Mouse (Mus musculus) MEL (cell line): ENCODE data around the gene Gtf2h1. TPM values are rescaled to one million over a fixed set of nuclear protein-coding genes. Genes with fewer than 3 reads are reported as not detected.
A peak's percentile ranks its signal among the peaks of the same experiment; 100 is the strongest.

Experiments used
- DNase-seq: peaks from one replicate; pipeline ENCODE4 v3.0.0; 2011; ENCODE audit warnings: low read depth, low spot score
- H3K27ac ChIP-seq: 2 replicates; pipeline ENCODE4 v1.5.1; 2012; ENCODE audit warnings: low read depth, mild to moderate bottlenecking, control low read depth, low read length, moderate library complexity; ENCODE audit not compliant: control insufficient read depth
- H3K27me3 ChIP-seq, 2 experiments: fragments of 150-350 bp in 1 of 2; sonication (generic) in 1 of 2; 2 replicates each; pipeline ENCODE4 v1.6.1; 2012; ENCODE audit warnings: low read length in 2 of 2, mild to moderate bottlenecking in 2 of 2, improper control_type of control experiment in 1 of 2, moderate library complexity in 1 of 2; ENCODE audit not compliant: insufficient read depth in 2 of 2, control insufficient read depth in 1 of 2
- H3K36me3 ChIP-seq, 2 experiments: 2 replicates each; pipeline ENCODE4 v1.6.1; 2012 to 2014; ENCODE audit warnings: low read length in 2 of 2, improper control_type of control experiment in 1 of 2, inconsistent platforms in 1 of 2, mild to moderate bottlenecking in 1 of 2; ENCODE audit not compliant: insufficient read depth in 2 of 2, control insufficient read depth in 1 of 2
- H3K4me1 ChIP-seq, 2 experiments: fragments of 150-350 bp in 1 of 2; sonication (generic) in 1 of 2; 2 replicates each; pipeline ENCODE4 v1.6.1; 2012; ENCODE audit warnings: low read length in 2 of 2, improper control_type of control experiment in 1 of 2, mild to moderate bottlenecking in 1 of 2; ENCODE audit not compliant: insufficient read depth in 2 of 2, control insufficient read depth in 1 of 2
- H3K4me3 ChIP-seq, 2 experiments: fragments of 150-350 bp in 1 of 2; sonication (generic) in 1 of 2; 2 replicates each; pipeline ENCODE4 v1.5.1; 2012; ENCODE audit warnings: low read depth in 2 of 2, low read length in 2 of 2, mild to moderate bottlenecking in 2 of 2, moderate library complexity in 2 of 2, control low read depth in 1 of 2, improper control_type of control experiment in 1 of 2; ENCODE audit not compliant: control insufficient read depth in 1 of 2, insufficient read depth in 1 of 2
- H3K79me2 ChIP-seq: 2 replicates; pipeline ENCODE4 v1.6.1; 2012; ENCODE audit warnings: mild to moderate bottlenecking, low read length, moderate library complexity; ENCODE audit not compliant: control insufficient read depth, poor library complexity, insufficient read depth
- H3K9ac ChIP-seq: 2 replicates; pipeline ENCODE4 v1.6.1; 2012; ENCODE audit warnings: low read depth, mild to moderate bottlenecking, control low read depth, low read length, moderate library complexity; ENCODE audit not compliant: control insufficient read depth, poor library complexity, severe bottlenecking
- H3K9me3 ChIP-seq: fragments of 150-350 bp; sonication (generic); replicated peaks from 2 replicates; pipeline ENCODE4 v1.6.1; 2012; ENCODE audit warnings: mild to moderate bottlenecking, low read length, improper control_type of control experiment, moderate library complexity; ENCODE audit not compliant: insufficient read depth
- CHD2 ChIP-seq: IDR thresholded peaks from 2 replicates; pipeline ENCODE4 v1.6.1; 2011; ENCODE audit warnings: low read length, improper control_type of control experiment
- ELF1 ChIP-seq: IDR thresholded peaks from 2 replicates; pipeline ENCODE4 v1.6.1; 2014; ENCODE audit warnings: low read depth, mild to moderate bottlenecking, inconsistent platforms, low read length, improper control_type of control experiment, moderate library complexity
- GATA1 ChIP-seq: IDR thresholded peaks from 2 replicates; pipeline ENCODE4 v1.6.1; 2011; ENCODE audit warnings: low read depth, low read length, improper control_type of control experiment
- JUND ChIP-seq: IDR thresholded peaks from 2 replicates; pipeline ENCODE4 v1.6.1; 2011; ENCODE audit warnings: low read depth, mild to moderate bottlenecking, improper control_type of control experiment, low read length
- MAFK ChIP-seq: IDR thresholded peaks from 2 replicates; pipeline ENCODE4 v1.6.1; 2011; ENCODE audit warnings: low read depth, mild to moderate bottlenecking, low read length, improper control_type of control experiment, borderline replicate concordance
- MYB ChIP-seq: IDR thresholded peaks from 2 replicates; pipeline ENCODE4 v1.6.1; 2011; ENCODE audit warnings: mild to moderate bottlenecking, low read depth, low read length, improper control_type of control experiment
- NELFE ChIP-seq: IDR thresholded peaks from 2 replicates; pipeline ENCODE4 v1.6.1; 2011; ENCODE audit warnings: low read depth, low read length, improper control_type of control experiment
- NRF1 ChIP-seq: IDR thresholded peaks from 2 replicates; pipeline ENCODE4 v1.6.1; 2014; ENCODE audit warnings: low read depth, mild to moderate bottlenecking, inconsistent platforms, low read length, improper control_type of control experiment, moderate library complexity; ENCODE audit not compliant: poor library complexity, insufficient read depth, severe bottlenecking
- POLR2AphosphoS2 ChIP-seq: IDR thresholded peaks from 2 replicates; pipeline ENCODE4 v1.6.1; 2011; ENCODE audit warnings: low read length, improper control_type of control experiment
- RAD21 ChIP-seq: IDR thresholded peaks from 2 replicates; pipeline ENCODE4 v1.6.1; 2011; ENCODE audit warnings: mild to moderate bottlenecking, low read depth, low read length, improper control_type of control experiment
- TAL1 ChIP-seq: IDR thresholded peaks from 2 replicates; pipeline ENCODE4 v1.6.1; 2012; ENCODE audit warnings: mild to moderate bottlenecking, inconsistent platforms, low read length, moderate library complexity, mixed read lengths
- TBP ChIP-seq: IDR thresholded peaks from 2 replicates; pipeline ENCODE4 v1.8.0; 2011; ENCODE audit warnings: low read depth, low read length, improper control_type of control experiment
- TCF12 ChIP-seq: IDR thresholded peaks from 2 replicates; pipeline ENCODE4 v1.6.1; 2014; ENCODE audit warnings: low read depth, mild to moderate bottlenecking, inconsistent platforms, low read length, improper control_type of control experiment, moderate library complexity
- UBTF ChIP-seq: IDR thresholded peaks from 2 replicates; pipeline ENCODE4 v1.6.1; 2012; ENCODE audit warnings: low read depth, mild to moderate bottlenecking, inconsistent platforms, low read length, improper control_type of control experiment, moderate library complexity, borderline replicate concordance; ENCODE audit not compliant: insufficient read depth
- USF1 ChIP-seq: IDR thresholded peaks from 2 replicates; pipeline ENCODE4 v1.6.1; 2014; ENCODE audit warnings: low read depth, mild to moderate bottlenecking, inconsistent platforms, low read length, improper control_type of control experiment, moderate library complexity
- ZC3H11A ChIP-seq: IDR thresholded peaks from 2 replicates; pipeline ENCODE4 v1.6.1; 2012; ENCODE audit warnings: low read depth, mild to moderate bottlenecking, inconsistent platforms, low read length, improper control_type of control experiment
- ZKSCAN1 ChIP-seq: IDR thresholded peaks from 2 replicates; pipeline ENCODE4 v1.6.1; 2012; ENCODE audit warnings: low read depth, mild to moderate bottlenecking, inconsistent platforms, low read length, improper control_type of control experiment, moderate library complexity
- polyA plus RNA-seq, 2 experiments: library from polyadenylated mRNA; stranded (reverse) in 1 of 2; unstranded in 1 of 2; fragments of >175 nt in 1 of 2; fragments of >200 nt in 1 of 2; gene quantifications; 2 replicates each; pipeline versions ENCODE4 v1.2.1 to v1.2.4; 2012; ENCODE audit warnings: low replicate concordance in 2 of 2, low read depth in 1 of 2; ENCODE audit not compliant: insufficient read length in 2 of 2, insufficient read depth in 1 of 2, missing spikeins in 1 of 2
- total RNA-seq: library from RNA; depleted of rRNA; stranded (reverse); fragments of 300-350 nt; gene quantifications from 2 replicates; pipeline ENCODE4 v1.2.3, GENCODE M21; 2012

Gtf2h1 gene
- total and polyA plus RNA-seq, 3 experiments, result 105 to 142 TPM; not detected in 1

GRCm38 (mm10) chr7:46840326-46840725, 44.4 kb downstream of the Gtf2h1 start:
- TF ChIP-seq MYB (no peak), NRF1 (0 out of 2 replicates have a peak, but pooled peaks have one; percentile 28), GATA1 (0 out of 2 replicates have a peak, but pooled peaks have one; percentile 57)
- TF ChIP-seq, all 39 proteins: peak for 2
- H3K9ac ChIP-seq, result no peak overlapping the region
- H3K36me3 ChIP-seq, result peaks cover 0 to 14% of the 10 kb centered on the region in 2 experiments; a peak in 2 of 4 replicates
- H3K4me3 ChIP-seq, result no peak overlapping the region
- H3K27ac ChIP-seq, result no peak overlapping the region
- H3K79me2 ChIP-seq, result peaks cover under 1% of the 10 kb centered on the region; the same call in 1 of the 2 replicates
- no peaks in the 10 kb centered on the region for H3K9me3 ChIP-seq
- DNase-seq, result no peak
- peaks cover 13 to 20% of the 10 kb centered on the region in 2 experiments for H3K4me1 ChIP-seq
- no peaks in the 10 kb centered on the region for H3K27me3 ChIP-seq

- Histone ChIP-seq H3K27me3 (no peaks in the 10 kb centered on the region), H3K4me1 (peaks cover 13 to 20% of the 10 kb centered on the region in 2 experiments), H3K9me3 (no peaks in the 10 kb centered on the region), H3K9ac (no peak within 1 kb of the TSS), H3K36me3 (peaks cover 0 to 14% of the 10 kb centered on the region in 2 experiments; a peak in 2 of 4 replicates), H3K4me3 (no peak within 1 kb of the TSS), H3K27ac (no peak within 1 kb of the TSS), H3K79me2 (peaks cover 6% of the 10 kb centered on the region)
- TF ChIP-seq NELFE (no peak), ZC3H11A (no peak), USF1 (no peak), TCF12 (no peak), UBTF (no peak), MAFK (no peak), TAL1 (no peak), ZKSCAN1 (no peak), MYB (no peak), TBP (no peak), RAD21 (no peak), ELF1 (no peak), CHD2 (no peak), JUND (no peak), POLR2AphosphoS2 (no peak)
- DNase-seq, result no peak
Measured at GRCm38 (mm10) chr7:46840787-46841525, 45.1 kb downstream of the Gtf2h1 start, which contains the start of gene Ldha. TSS of gene Ldha (plus strand) at chr7:46841475.
